Mouse (Mus musculus) retina, postnatal 7 days (tissue): ENCODE measurements around the gene Aifm3.

Experiments used
- DNase-seq: peaks from one replicate; pipeline ENCODE4 v3.0.0-alpha.2; 2012; ENCODE audit warnings: low read depth, low spot score

Gene Aifm3

GRCm38 (mm10) chr16:17489469-17490111, at the start of gene Aifm3:
Aifm3 (plus strand) TSS chr16:17489611.
- DNase-seq, result no peak

GRCm38 (mm10) chr16:17451541-17452372, 37.7 kb upstream of the Aifm3 start, which contains the start of gene Crkl:
Crkl (plus strand) TSS chr16:17451987.
- peak; percentile 98 for DNase-seq

- no peak for DNase-seq
Measured at GRCm38 (mm10) chr16:17452373-17452715, 37.1 kb upstream of the Aifm3 start.

- DNase-seq, result no peak
Measured at GRCm38 (mm10) chr16:17456901-17457300, 32.5 kb upstream of the Aifm3 start.

GRCm38 (mm10) chr16:17460254-17460653, 29.2 kb upstream of the Aifm3 start:
- DNase-seq, result no peak

GRCm38 (mm10) chr16:17461596-17461995, 27.8 kb upstream of the Aifm3 start:
- no peak for DNase-seq

- no peak for DNase-seq
Measured at GRCm38 (mm10) chr16:17463184-17463583, 26.2 kb upstream of the Aifm3 start.

GRCm38 (mm10) chr16:17466875-17467663, 22.3 kb upstream of the Aifm3 start:
- DNase-seq, result no peak

- DNase-seq, result no peak
Measured at GRCm38 (mm10) chr16:17472498-17472897, 16.9 kb upstream of the Aifm3 start.

GRCm38 (mm10) chr16:17474091-17474490, 15.3 kb upstream of the Aifm3 start:
- no peak for DNase-seq

- DNase-seq, result no peak
Measured at GRCm38 (mm10) chr16:17474761-17475160, 14.7 kb upstream of the Aifm3 start.

- DNase-seq, result no peak
Measured at GRCm38 (mm10) chr16:17475326-17475725, 14.1 kb upstream of the Aifm3 start.

- DNase-seq, result no peak
Measured at GRCm38 (mm10) chr16:17478331-17478943, 11.0 kb upstream of the Aifm3 start.

GRCm38 (mm10) chr16:17481465-17481864, 7.9 kb upstream of the Aifm3 start:
- no peak for DNase-seq

GRCm38 (mm10) chr16:17486505-17486904, 2.9 kb upstream of the Aifm3 start:
- no peak for DNase-seq

GRCm38 (mm10) chr16:17488478-17489468, 638 bp upstream of the Aifm3 start:
- no peak for DNase-seq

- DNase-seq, result no peak
Measured at GRCm38 (mm10) chr16:17491154-17491553, 1.7 kb downstream of the Aifm3 start.

GRCm38 (mm10) chr16:17491896-17492561, 2.6 kb downstream of the Aifm3 start:
- no peak for DNase-seq

- DNase-seq, result no peak
Measured at GRCm38 (mm10) chr16:17496499-17497305, 7.3 kb downstream of the Aifm3 start.
